ENCODE assay signal across 10 mouse cellular contexts in genomic region chr6:29240806-29241205, GRCm38 (mm10). TPM values are rescaled to one million over a fixed set of nuclear protein-coding genes. Genes with fewer than 3 reads are reported as not detected.
A peak's percentile ranks its signal among the peaks of the same experiment; 100 is the strongest.
DNase-seq lines count a peak whose midpoint lies in the region; ATAC-seq and TF ChIP-seq lines count a peak whose summit lies in the region.
"Had no signal": no experiment of that assay in that cellular context is flagged by ENCODE, and none has a peak within 500 bp of the region (broad histone marks: within the 10 kb centered on the region; RNA-seq: fewer than 3 reads in every experiment).

No protein-coding gene starts in this region.

- H3K9me3 ChIP-seq in forebrain, embryonic 10.5 days, result no peaks in the 10 kb centered on the region
- H3K9me3 ChIP-seq in forebrain, embryonic 16.5 days (ENCODE audit: control insufficient read depth, low read length), result no peaks in the 10 kb centered on the region
- no peaks in the 10 kb centered on the region for H3K9me3 ChIP-seq in hindbrain, postnatal 0 days (ENCODE audit: low read length)
- H3K9me3 ChIP-seq: hindbrain, embryonic 15.5 days; neural tube, embryonic 12.5 days had no signal

- DNase-seq in forebrain, embryonic 10.5 days (ENCODE audit: extremely low spot score, low spot score), result peak; percentile 49
- peak; percentile 28 to 33 for DNase-seq in right cerebral cortex, adult 2 months (ENCODE audit: low spot score in 2 of 2)
- no peak for DNase-seq in right cerebral cortex, postnatal 36 days (ENCODE audit: low spot score in 2 of 2)
- DNase-seq in cerebellum, adult 9-11 months, result peak; percentile 31
- DNase-seq in hindbrain, postnatal 0 days (ENCODE audit: low spot score), result peak; percentile 55
- peak; percentile 34 for DNase-seq in lung, adult 2 months
- DNase-seq in spleen, postnatal 10 days (ENCODE audit: low spot score in 2 of 2), result peak; percentile 33 to 68

- TF ChIP-seq CTCF in hindbrain, postnatal 0 days (IDR thresholded peaks at IDR 0.05; ENCODE audit: low read depth), result peak; percentile 63
- TF ChIP-seq CTCF in lung, adult 2 months (IDR thresholded peaks at IDR 0.05; ENCODE audit: insufficient read depth, low read length), result peak; percentile 44

- no peak overlapping the region for H3K4me2 ChIP-seq in forebrain, embryonic 16.5 days (ENCODE audit: low read length)
- no peak overlapping the region for H3K4me2 ChIP-seq in hindbrain, postnatal 0 days (ENCODE audit: low read depth, low read length)
- H3K4me2 ChIP-seq: hindbrain, embryonic 15.5 days; neural tube, embryonic 12.5 days had no signal

- no peak overlapping the region for H3K9ac ChIP-seq in forebrain, embryonic 16.5 days (replicated peaks; ENCODE audit: low read depth, low read length)
- H3K9ac ChIP-seq in hindbrain, postnatal 0 days (replicated peaks; ENCODE audit: low read length), result no peak overlapping the region
- H3K9ac ChIP-seq: hindbrain, embryonic 15.5 days; neural tube, embryonic 12.5 days had no signal

- H3K4me1 ChIP-seq in forebrain, embryonic 10.5 days, result peaks cover 6% of the 10 kb centered on the region
- no peaks in the 10 kb centered on the region for H3K4me1 ChIP-seq in forebrain, embryonic 16.5 days (replicated peaks; ENCODE audit: control insufficient read depth, insufficient read depth, low read length)
- H3K4me1 ChIP-seq in hindbrain, postnatal 0 days (ENCODE audit: insufficient read depth, low read length), result no peaks in the 10 kb centered on the region
- H3K4me1 ChIP-seq in lung, adult 2 months (ENCODE audit: control insufficient read depth, insufficient read depth, low read length), result peaks cover 3% of the 10 kb centered on the region; the same call in 1 of the 2 replicates
- H3K4me1 ChIP-seq: hindbrain, embryonic 15.5 days; neural tube, embryonic 12.5 days had no signal

- H3K36me3 ChIP-seq in forebrain, embryonic 10.5 days (replicated peaks), result no peaks in the 10 kb centered on the region
- no peaks in the 10 kb centered on the region for H3K36me3 ChIP-seq in forebrain, embryonic 16.5 days (ENCODE audit: control insufficient read depth, insufficient read depth)
- H3K36me3 ChIP-seq in hindbrain, postnatal 0 days (ENCODE audit: insufficient read depth, low read length), result no peaks in the 10 kb centered on the region
- H3K36me3 ChIP-seq: hindbrain, embryonic 15.5 days; neural tube, embryonic 12.5 days had no signal

- no peak for TF ChIP-seq POLR2A in lung, adult 2 months (IDR thresholded peaks at IDR 0.05; ENCODE audit: borderline replicate concordance, extremely low read depth, low read depth, low read length)

- ATAC-seq in forebrain, embryonic 16.5 days, result no peak
- ATAC-seq in hindbrain, postnatal 0 days, result peak; percentile 21; the same call in 1 of the 2 replicates

- WGBS in forebrain, embryonic 10.5 days, result 36% methylated on average over 2 of the region's 2 CpGs
- WGBS in forebrain, embryonic 16.5 days, result 25% methylated on average over 2 of the region's 2 CpGs
- 43% methylated on average over 2 of the region's 2 CpGs for WGBS in hindbrain, postnatal 0 days
- 44% methylated on average over 2 of the region's 2 CpGs for WGBS in lung, adult 2 months

- H3K4me3 ChIP-seq in forebrain, embryonic 10.5 days, result no peak overlapping the region
- H3K4me3 ChIP-seq in forebrain, embryonic 16.5 days (replicated peaks; ENCODE audit: low read length), result no peak overlapping the region
- H3K4me3 ChIP-seq in hindbrain, postnatal 0 days (ENCODE audit: low read length), result no peak overlapping the region
- no peak overlapping the region for H3K4me3 ChIP-seq in lung, adult 2 months (replicated peaks; ENCODE audit: extremely low read depth, low read depth, low read length)
- H3K4me3 ChIP-seq: hindbrain, embryonic 15.5 days; neural tube, embryonic 12.5 days had no signal

- H3K27ac ChIP-seq in forebrain, embryonic 10.5 days, result no peak overlapping the region
- no peak overlapping the region for H3K27ac ChIP-seq in forebrain, embryonic 16.5 days (ENCODE audit: low read length)
- H3K27ac ChIP-seq in hindbrain, postnatal 0 days, result no peak overlapping the region
- H3K27ac ChIP-seq: hindbrain, embryonic 15.5 days; neural tube, embryonic 12.5 days had no signal

- H3K27me3 ChIP-seq in forebrain, embryonic 10.5 days (ENCODE audit: poor library complexity, severe bottlenecking), result no peaks in the 10 kb centered on the region
- H3K27me3 ChIP-seq in forebrain, embryonic 16.5 days (replicated peaks; ENCODE audit: control insufficient read depth, insufficient read depth, low read length), result no peaks in the 10 kb centered on the region
- no peaks in the 10 kb centered on the region for H3K27me3 ChIP-seq in hindbrain, postnatal 0 days (ENCODE audit: insufficient read depth, low read length)
- H3K27me3 ChIP-seq: hindbrain, embryonic 15.5 days; neural tube, embryonic 12.5 days had no signal

RNA-seq across cellular contexts. Expression of gene Impdh1, which starts 24.6 kb away (rescaled TPM):
- 39.6 and 39.7 TPM in 2 replicates for polyA plus RNA-seq in forebrain, embryonic 10.5 days (2016; fragmentation: Nextera tagmentation; extraction: Ambion mirVana)
- 63.3 and 74.5 TPM in 2 replicates for polyA plus RNA-seq in forebrain, embryonic 16.5 days (2015; fragmentation: Nextera tagmentation; extraction: Ambion mirVana)
- 37.8 and 46.3 TPM in 2 replicates for total RNA-seq in hindbrain, postnatal 0 days (2014; rRNA removed)
- 63.4 and 64.4 TPM in 2 replicates for polyA plus RNA-seq in hindbrain, postnatal 0 days (2015; fragmentation: Nextera tagmentation; extraction: Ambion mirVana)
- 214 and 217 TPM in 2 replicates for polyA plus RNA-seq in lung, adult 2 months (2012; rRNA removed)

RNA-seq across cellular contexts. Expression of gene Hilpda, which starts 31.5 kb away (rescaled TPM):
- polyA plus RNA-seq in forebrain, embryonic 10.5 days (2016; fragmentation: Nextera tagmentation; extraction: Ambion mirVana), result 36.2 and 37.2 TPM in 2 replicates
- 47.5 and 48.4 TPM in 2 replicates for polyA plus RNA-seq in forebrain, embryonic 16.5 days (2015; fragmentation: Nextera tagmentation; extraction: Ambion mirVana)
- total RNA-seq in hindbrain, postnatal 0 days (2014; rRNA removed), result 26.5 and 35.8 TPM in 2 replicates
- 23.3 and 25.6 TPM in 2 replicates for polyA plus RNA-seq in hindbrain, postnatal 0 days (2015; fragmentation: Nextera tagmentation; extraction: Ambion mirVana)
- polyA plus RNA-seq in lung, adult 2 months (2012; rRNA removed), result 154 and 155 TPM in 2 replicates

RNA-seq across cellular contexts. Expression of gene Fam71f2, which starts 38.6 kb away (rescaled TPM):
- polyA plus RNA-seq in forebrain, embryonic 10.5 days (2016; fragmentation: Nextera tagmentation; extraction: Ambion mirVana), result 0.33 and 0.50 TPM in 2 replicates
- 0.51 and 1.1 TPM in 2 replicates for polyA plus RNA-seq in forebrain, embryonic 16.5 days (2015; fragmentation: Nextera tagmentation; extraction: Ambion mirVana)
- total RNA-seq in hindbrain, postnatal 0 days (2014; rRNA removed), result 0.79 and 2.1 TPM in 2 replicates
- polyA plus RNA-seq in hindbrain, postnatal 0 days (2015; fragmentation: Nextera tagmentation; extraction: Ambion mirVana), result 0.29 and 0.39 TPM in 2 replicates
- polyA plus RNA-seq in lung, adult 2 months (2012; rRNA removed), result 5.3 and 5.6 TPM in 2 replicates

Comparison
In these comparisons a context has a peak if more than half of its experiments do, and no peak if none do; other contexts are left out.
1. DNase-seq: peak in forebrain, embryonic 10.5 days (single experiment), right cerebral cortex, adult 2 months (2 of 2), cerebellum, adult 9-11 months (single experiment), hindbrain, postnatal 0 days (single experiment), lung, adult 2 months (single experiment) and spleen, postnatal 10 days (2 of 2); none in right cerebral cortex, postnatal 36 days (0 of 2).